Mouse (Mus musculus): ENCODE data around the gene Cdc42ep3.

DNA sequence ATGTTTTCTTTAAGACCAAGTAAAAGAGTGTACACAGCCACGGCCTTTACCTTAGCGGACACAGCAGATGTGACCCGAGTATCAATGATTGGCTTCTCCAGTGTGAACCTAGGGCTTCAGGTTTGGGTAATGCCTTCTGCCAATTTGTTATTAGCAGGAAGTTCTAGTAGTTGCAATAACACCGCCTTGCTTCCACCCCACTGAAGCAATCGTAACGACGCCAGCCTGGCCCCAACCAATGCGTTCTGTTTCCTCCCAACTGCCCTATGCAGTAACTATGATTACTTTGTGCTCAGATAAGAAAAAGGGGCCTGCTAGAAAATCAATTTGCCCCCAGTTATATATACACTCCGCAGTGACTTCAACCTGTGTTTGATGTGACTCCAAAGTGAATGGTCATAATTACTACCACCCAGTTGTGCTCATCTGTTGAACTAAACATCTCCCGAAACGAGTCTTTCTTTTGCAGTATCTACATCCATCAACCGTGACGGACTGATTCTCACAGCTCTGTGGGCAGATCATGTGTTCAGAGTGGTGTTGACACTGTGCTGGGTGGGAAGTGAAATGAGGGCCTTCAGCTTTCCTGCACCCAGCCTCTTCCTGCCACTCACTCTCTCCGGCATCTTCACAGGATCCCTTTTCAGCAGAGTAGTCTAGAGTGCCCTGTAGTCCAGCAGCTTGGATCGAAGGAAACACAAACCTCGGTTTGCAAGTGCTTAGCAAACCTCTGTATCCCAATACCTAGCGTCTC lies 51.0 kb downstream of the Cdc42ep3 start:
- no peak for TF ChIP-seq CTCF (IDR thresholded peaks at IDR 0.05; ENCODE audit: insufficient read depth, low read length)
- no peak for TF ChIP-seq POLR2A (IDR thresholded peaks at IDR 0.05; ENCODE audit: borderline replicate concordance, extremely low read depth, low read depth, low read length)
